Mouse (Mus musculus): ENCODE results near the gene Gm17545.

DNA sequence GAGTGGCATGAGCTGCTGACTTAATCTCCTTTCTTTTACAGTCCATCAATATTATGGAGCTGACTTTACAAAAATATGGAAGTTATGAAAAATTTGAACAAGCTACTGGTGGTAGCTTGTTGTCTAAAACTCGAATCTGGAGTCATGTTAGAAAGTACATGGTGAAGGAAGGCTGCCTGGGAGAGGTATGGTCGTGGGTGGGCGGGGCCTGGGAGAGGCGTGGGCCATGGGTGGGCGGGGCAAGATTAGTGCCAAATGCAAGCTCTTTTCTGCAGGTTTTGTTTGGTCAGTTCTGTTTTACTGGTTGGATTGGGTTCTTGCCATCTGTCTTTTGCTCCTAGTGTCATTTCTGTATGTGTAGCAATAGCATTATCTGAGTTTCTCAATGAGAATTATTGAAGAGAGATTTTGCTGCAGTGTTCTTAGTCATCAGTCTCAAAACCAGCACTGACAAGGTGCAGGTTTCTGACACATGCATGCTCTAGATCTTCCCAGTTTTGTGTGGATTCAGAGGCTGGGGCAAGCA lies 23.7 kb upstream of the Gm17545 start:
- TF ChIP-seq POLR2A (IDR thresholded peaks at IDR 0.05; ENCODE audit: borderline replicate concordance, low read depth, low read length) (no peak), CTCF (IDR thresholded peaks at IDR 0.05; ENCODE audit: low read depth, low read length) (no peak)

All from bone marrow macrophage, adult 2 months (primary cell).